Mouse (Mus musculus): ENCODE measurements around the gene Glra4. TPM values are rescaled to one million over a fixed set of nuclear protein-coding genes. Genes with fewer than 3 reads are reported as not detected.
"Not testable (repeated sequence)": the region's sequence is repeated elsewhere in the genome, so short reads cannot be mapped to it uniquely, and the experiment has no call there.

Glra4 gene
- polyA plus RNA-seq, 1 experiment from 2014 or later, result 0.08 TPM

- H3K27ac ChIP-seq, result no peak overlapping the region
- no peak for ATAC-seq (ENCODE audit: insufficient read depth, low FRiP score, low read depth)
- WGBS, result 87% methylated on average over 3 of the region's 3 CpGs
Measured at GRCm38 (mm10) chrX:136755464-136755863, 24.5 kb downstream of the Glra4 start.

GRCm38 (mm10) chrX:136749329-136749728 is 30.6 kb downstream of the Glra4 start:
- 65% methylated on average over 4 of the region's 4 CpGs for WGBS
- Histone ChIP-seq H3K27me3 (replicated peaks) (no peaks in the 10 kb centered on the region), H3K27ac (no peak overlapping the region), H3K9me3 (no peaks in the 10 kb centered on the region), H3K9ac (no peak overlapping the region), H3K4me3 (replicated peaks) (no peak overlapping the region), H3K36me3 (no peaks in the 10 kb centered on the region), H3K4me2 (no peak overlapping the region), H3K4me1 (no peaks in the 10 kb centered on the region)
- ATAC-seq (ENCODE audit: insufficient read depth, low FRiP score, low read depth), result no peak

More at GRCm38 (mm10) chrX:136755464-136755863, 24.5 kb downstream of the Glra4 start:
- H3K4me2 ChIP-seq, result no peak overlapping the region
- no peaks in the 10 kb centered on the region for H3K36me3 ChIP-seq
- H3K4me3 ChIP-seq (replicated peaks), result no peak overlapping the region
- no peaks in the 10 kb centered on the region for H3K9me3 ChIP-seq
- H3K27me3 ChIP-seq (replicated peaks), result no peaks in the 10 kb centered on the region
- H3K9ac ChIP-seq, result no peak overlapping the region
- H3K4me1 ChIP-seq, result no peaks in the 10 kb centered on the region

GRCm38 (mm10) chrX:136744663-136745062 is 35.3 kb downstream of the Glra4 start:
- H3K9me3 ChIP-seq, result no peaks in the 10 kb centered on the region
- WGBS, result 68% methylated on average over 8 of the region's 8 CpGs

GRCm38 (mm10) chrX:136743459-136743858 is 36.5 kb downstream of the Glra4 start, which contains the start of gene Morf4l2:
Gene Morf4l2, minus strand, starts transcription at chrX:136743690.
- no peaks in the 10 kb centered on the region for H3K4me1 ChIP-seq
- ATAC-seq (ENCODE audit: insufficient read depth, low FRiP score, low read depth), result no peak
- peak within 1 kb of the TSS; percentile 91 for H3K27ac ChIP-seq
- peak within 1 kb of the TSS; percentile 48 for H3K4me3 ChIP-seq (replicated peaks)
- H3K9me3 ChIP-seq, result no peaks in the 10 kb centered on the region
- no peak within 1 kb of the TSS for H3K9ac ChIP-seq
- WGBS, result 84% methylated on average over 12 of the region's 12 CpGs
- peak within 1 kb of the TSS; percentile 47 for H3K4me2 ChIP-seq
- H3K27me3 ChIP-seq (replicated peaks), result no peaks in the 10 kb centered on the region
- no peaks in the 10 kb centered on the region for H3K36me3 ChIP-seq

More at GRCm38 (mm10) chrX:136744663-136745062, 35.3 kb downstream of the Glra4 start:
- H3K36me3 ChIP-seq, result no peaks in the 10 kb centered on the region
- H3K4me3 ChIP-seq (replicated peaks), result no peak overlapping the region
- no peak overlapping the region for H3K27ac ChIP-seq
- H3K4me1 ChIP-seq, result no peaks in the 10 kb centered on the region
- H3K9ac ChIP-seq, result no peak overlapping the region
- no peaks in the 10 kb centered on the region for H3K27me3 ChIP-seq (replicated peaks)
- H3K4me2 ChIP-seq, result no peak overlapping the region
- ATAC-seq (ENCODE audit: insufficient read depth, low FRiP score, low read depth), result no peak

GRCm38 (mm10) chrX:136742661-136743103 is 37.3 kb downstream of the Glra4 start:
- peak overlapping the region; percentile 48 for H3K4me3 ChIP-seq (replicated peaks)
- ATAC-seq (ENCODE audit: insufficient read depth, low FRiP score, low read depth), result no peak
- peak overlapping the region; percentile 47 for H3K4me2 ChIP-seq
- H3K27me3 ChIP-seq (replicated peaks), result no peaks in the 10 kb centered on the region
- H3K4me1 ChIP-seq, result no peaks in the 10 kb centered on the region
- H3K9me3 ChIP-seq, result no peaks in the 10 kb centered on the region
- no peaks in the 10 kb centered on the region for H3K36me3 ChIP-seq
- WGBS, result 27% methylated on average over 5 of the region's 5 CpGs
- peak overlapping the region; percentile 91 for H3K27ac ChIP-seq
- H3K9ac ChIP-seq, result no peak overlapping the region

GRCm38 (mm10) chrX:136742241-136742640 is 37.7 kb downstream of the Glra4 start:
- WGBS, result 15% methylated on average over 10 of the region's 10 CpGs
- Histone ChIP-seq H3K36me3 (no peaks in the 10 kb centered on the region), H3K4me1 (no peaks in the 10 kb centered on the region), H3K4me2 (peak overlapping the region; percentile 47), H3K9ac (0 out of 2 replicates have a peak overlapping the region, but pooled peaks have one; percentile 6), H3K9me3 (no peaks in the 10 kb centered on the region), H3K4me3 (replicated peaks) (peak overlapping the region; percentile 48), H3K27ac (peak overlapping the region; percentile 91), H3K27me3 (replicated peaks) (no peaks in the 10 kb centered on the region)
- no peak for ATAC-seq (ENCODE audit: insufficient read depth, low FRiP score, low read depth)

GRCm38 (mm10) chrX:136741651-136742201 is 38.2 kb downstream of the Glra4 start:
- peak overlapping the region; percentile 48 for H3K4me3 ChIP-seq (replicated peaks)
- H3K9me3 ChIP-seq, result no peaks in the 10 kb centered on the region
- H3K27ac ChIP-seq, result peak overlapping the region; percentile 91
- H3K27me3 ChIP-seq (replicated peaks), result no peaks in the 10 kb centered on the region
- no peaks in the 10 kb centered on the region for H3K4me1 ChIP-seq
- no peaks in the 10 kb centered on the region for H3K36me3 ChIP-seq
- peak; percentile 70 for ATAC-seq (ENCODE audit: insufficient read depth, low FRiP score, low read depth)
- no peak overlapping the region for H3K9ac ChIP-seq
- 23% methylated on average over 45 of the region's 46 CpGs for WGBS
- H3K4me2 ChIP-seq, result peak overlapping the region; percentile 47

- peak overlapping the region; percentile 54 for H3K4me3 ChIP-seq (replicated peaks)
- no peaks in the 10 kb centered on the region for H3K9me3 ChIP-seq
- H3K36me3 ChIP-seq, result 0 out of 2 replicates have a peak, but pooled peaks cover under 1% of the 10 kb centered on the region
- peak; percentile 97 for ATAC-seq (ENCODE audit: insufficient read depth, low FRiP score, low read depth)
- H3K9ac ChIP-seq, result peak overlapping the region; percentile 25; the same call in 1 of the 2 replicates
- peak overlapping the region; percentile 91 for H3K27ac ChIP-seq
- no peaks in the 10 kb centered on the region for H3K4me1 ChIP-seq
- H3K27me3 ChIP-seq (replicated peaks), result no peaks in the 10 kb centered on the region
- no peak overlapping the region for H3K4me2 ChIP-seq
- WGBS, result 22% methylated on average over 39 of the region's 39 CpGs
Measured at GRCm38 (mm10) chrX:136740791-136741650, 38.9 kb downstream of the Glra4 start.

GRCm38 (mm10) chrX:136740087-136740790 is 39.7 kb downstream of the Glra4 start:
- no peak for ATAC-seq (ENCODE audit: insufficient read depth, low FRiP score, low read depth)
- Histone ChIP-seq H3K9me3 (no peaks in the 10 kb centered on the region), H3K9ac (peak overlapping the region; percentile 25; the same call in 1 of the 2 replicates), H3K4me1 (no peaks in the 10 kb centered on the region), H3K36me3 (0 out of 2 replicates have a peak, but pooled peaks cover 3% of the 10 kb centered on the region), H3K4me3 (replicated peaks) (peak overlapping the region; percentile 54), H3K27me3 (replicated peaks) (no peaks in the 10 kb centered on the region), H3K27ac (peak overlapping the region; percentile 79; the same call in 1 of the 2 replicates), H3K4me2 (no peak overlapping the region)
- WGBS, result 18% methylated on average over 15 of the region's 15 CpGs

GRCm38 (mm10) chrX:136732016-136732415 is 47.9 kb downstream of the Glra4 start:
- Histone ChIP-seq H3K27me3 (replicated peaks) (no peaks in the 10 kb centered on the region), H3K36me3 (peaks cover 3% of the 10 kb centered on the region; the same call in 1 of the 2 replicates), H3K9me3 (no peaks in the 10 kb centered on the region), H3K4me3 (replicated peaks) (no peak overlapping the region), H3K27ac (no peak overlapping the region), H3K4me2 (no peak overlapping the region), H3K9ac (no peak overlapping the region), H3K4me1 (no peaks in the 10 kb centered on the region)
- WGBS, result 84% methylated on average over 4 of the region's 4 CpGs
- no peak for ATAC-seq (ENCODE audit: insufficient read depth, low FRiP score, low read depth)

- not testable (repeated sequence) for H3K36me3 ChIP-seq
Measured at GRCm38 (mm10) chrX:136714742-136715474, 65.0 kb downstream of the Glra4 start.

More at GRCm38 (mm10) chrX:136714742-136715474, 65.0 kb downstream of the Glra4 start:
- H3K9ac ChIP-seq; H3K9me3 ChIP-seq; H3K4me3 ChIP-seq (replicated peaks); H3K4me2 ChIP-seq; H3K27me3 ChIP-seq (replicated peaks); ATAC-seq (ENCODE audit: insufficient read depth, low FRiP score, low read depth); H3K27ac ChIP-seq; H3K4me1 ChIP-seq: not testable (repeated sequence)
- 60% methylated on average over 3 of the region's 3 CpGs for WGBS
